Mouse (Mus musculus): ENCODE data around the gene Bbip1.
"Not testable (repeated sequence)": the region's sequence is repeated elsewhere in the genome, so short reads cannot be mapped to it uniquely, and the experiment has no call there.

The Bbip1 gene

GRCm38 (mm10) chr19:53943802-53944785 is at the start of gene Bbip1, which contains the start of gene Shoc2:
TSS of gene Bbip1 (minus strand) at chr19:53944627.
TSS of gene Shoc2 (plus strand) at chr19:53944306.
- peak; percentile 100 for DNase-seq

- DNase-seq, result no peak
Measured at GRCm38 (mm10) chr19:53993860-53994259, 49.4 kb upstream of the Bbip1 start.

- no peak for DNase-seq
Measured at GRCm38 (mm10) chr19:53990538-53990937, 46.1 kb upstream of the Bbip1 start.

- no peak for DNase-seq
Measured at GRCm38 (mm10) chr19:53984628-53985027, 40.2 kb upstream of the Bbip1 start.

GRCm38 (mm10) chr19:53983336-53983735 is 38.9 kb upstream of the Bbip1 start:
- peak; percentile 25 to 34 for DNase-seq

- no peak for DNase-seq
Measured at GRCm38 (mm10) chr19:53982041-53982440, 37.6 kb upstream of the Bbip1 start.

GRCm38 (mm10) chr19:53973656-53974055 is 29.2 kb upstream of the Bbip1 start:
- DNase-seq, result no peak

- DNase-seq, result no peak
Measured at GRCm38 (mm10) chr19:53971938-53972337, 27.5 kb upstream of the Bbip1 start.

- no peak for DNase-seq
Measured at GRCm38 (mm10) chr19:53969226-53969625, 24.8 kb upstream of the Bbip1 start.

- no peak for DNase-seq
Measured at GRCm38 (mm10) chr19:53964910-53965633, 20.6 kb upstream of the Bbip1 start.

- not testable (repeated sequence) for DNase-seq
Measured at GRCm38 (mm10) chr19:53964347-53964746, 19.9 kb upstream of the Bbip1 start.

GRCm38 (mm10) chr19:53962511-53962910 is 18.1 kb upstream of the Bbip1 start:
- no peak for DNase-seq

GRCm38 (mm10) chr19:53957513-53957912 is 13.1 kb upstream of the Bbip1 start:
- no peak for DNase-seq

- DNase-seq, result peak; percentile 45 to 61
Measured at GRCm38 (mm10) chr19:53945171-53946042, 980 bp upstream of the Bbip1 start.

GRCm38 (mm10) chr19:53944786-53945169 is 351 bp upstream of the Bbip1 start:
- no peak for DNase-seq

- no peak for DNase-seq
Measured at GRCm38 (mm10) chr19:53942342-53942741, 2.1 kb downstream of the Bbip1 start.

- DNase-seq, result no peak
Measured at GRCm38 (mm10) chr19:53941139-53941538, 3.3 kb downstream of the Bbip1 start.

GRCm38 (mm10) chr19:53939467-53939866 is 5.0 kb downstream of the Bbip1 start:
- no peak for DNase-seq

- DNase-seq, result no peak
Measured at GRCm38 (mm10) chr19:53934046-53934445, 10.4 kb downstream of the Bbip1 start.

- no peak for DNase-seq
Measured at GRCm38 (mm10) chr19:53933050-53933449, 11.4 kb downstream of the Bbip1 start.

GRCm38 (mm10) chr19:53929218-53929617 is 15.2 kb downstream of the Bbip1 start:
- DNase-seq, result no peak

- no peak for DNase-seq
Measured at GRCm38 (mm10) chr19:53926705-53927104, 17.7 kb downstream of the Bbip1 start.

GRCm38 (mm10) chr19:53925338-53925751 is 19.1 kb downstream of the Bbip1 start:
- peak; percentile 38 to 50 for DNase-seq

Data from kidney, postnatal 25 days (tissue).